Mouse (Mus musculus) embryonic facial prominence, embryonic 11.5 days (tissue): ENCODE measurements around the gene Tmem163. TPM values are rescaled to one million over a fixed set of nuclear protein-coding genes. Genes with fewer than 3 reads are reported as not detected.
A peak's percentile ranks its signal among the peaks of the same experiment; 100 is the strongest.

Experiments
- ATAC-seq: fragments of 200-750 bp; cut with Nextera tagmentation; replicated peaks from 2 replicates; pipeline ENCODE4 v1.8.0; 2017; ENCODE audit warnings: low read depth; ENCODE audit not compliant: insufficient number of reproducible peaks, low FRiP score, low TSS enrichment
- DNase-seq: peaks from one replicate; pipeline ENCODE4 v3.0.0-alpha.2; 2015; ENCODE audit warnings: low spot score
- H3K27ac ChIP-seq: fragments of 300-500 bp; sonication (generic); replicated peaks from 2 replicates; pipeline ENCODE4 v1.5.1; 2014; ENCODE audit warnings: mild to moderate bottlenecking, low read depth, low read length, control low read depth
- H3K27me3 ChIP-seq: fragments of 300-500 bp; sonication (generic); 2 replicates; pipeline ENCODE4 v1.6.1; 2014; ENCODE audit warnings: mild to moderate bottlenecking, low read length, moderate library complexity, mixed read lengths; ENCODE audit not compliant: control insufficient read depth, insufficient read depth
- H3K36me3 ChIP-seq: fragments of 300-500 bp; sonication (generic); replicated peaks from 2 replicates; pipeline ENCODE4 v1.6.1; 2014; ENCODE audit warnings: low read depth, mild to moderate bottlenecking, low read length, moderate library complexity, mixed read lengths; ENCODE audit not compliant: control insufficient read depth, insufficient read depth
- H3K4me1 ChIP-seq: fragments of 300-500 bp; sonication (generic); 2 replicates; pipeline ENCODE4 v1.6.1; 2014; ENCODE audit warnings: low read length, mixed read lengths; ENCODE audit not compliant: control insufficient read depth, insufficient read depth
- H3K4me2 ChIP-seq: fragments of 300-500 bp; sonication (generic); 2 replicates; pipeline ENCODE4 v1.6.1; 2014; ENCODE audit warnings: low read depth, mild to moderate bottlenecking, control low read depth, low read length, moderate library complexity
- H3K4me3 ChIP-seq: fragments of 300-500 bp; sonication (generic); 2 replicates; pipeline ENCODE4 v1.5.1; 2014; ENCODE audit warnings: low read depth, low read length, control low read depth
- H3K9ac ChIP-seq: fragments of 300-500 bp; sonication (generic); replicated peaks from 2 replicates; pipeline ENCODE4 v1.6.1; 2014; ENCODE audit warnings: mild to moderate bottlenecking, control low read depth, low read length
- H3K9me3 ChIP-seq: fragments of 300-500 bp; sonication (generic); replicated peaks from 2 replicates; pipeline ENCODE4 v1.6.1; 2016; ENCODE audit warnings: mild to moderate bottlenecking, low read length, inconsistent platforms, mixed read lengths; ENCODE audit not compliant: control insufficient read depth
- WGBS: fragments of 180-500 bp; shearing (Covaris S2); extraction: QIAGEN DNeasy Blood & Tissue Kit; methylation state at CpG from one replicate; pipeline ENCODE4 v1.1.7; 2014; 5-methylcytosine and 5-hydroxymethylcytosine counted together
- polyA plus RNA-seq: library from polyadenylated mRNA; unstranded; fragments of >200 nt; fragmentation: Nextera tagmentation; extraction: Ambion mirVana; gene quantifications from 2 replicates; pipeline ENCODE4 v1.2.1, GENCODE M21; 2014

Gene Tmem163
- polyA plus RNA-seq, 1 experiment from 2014 or later = 9.5 TPM

DNA sequence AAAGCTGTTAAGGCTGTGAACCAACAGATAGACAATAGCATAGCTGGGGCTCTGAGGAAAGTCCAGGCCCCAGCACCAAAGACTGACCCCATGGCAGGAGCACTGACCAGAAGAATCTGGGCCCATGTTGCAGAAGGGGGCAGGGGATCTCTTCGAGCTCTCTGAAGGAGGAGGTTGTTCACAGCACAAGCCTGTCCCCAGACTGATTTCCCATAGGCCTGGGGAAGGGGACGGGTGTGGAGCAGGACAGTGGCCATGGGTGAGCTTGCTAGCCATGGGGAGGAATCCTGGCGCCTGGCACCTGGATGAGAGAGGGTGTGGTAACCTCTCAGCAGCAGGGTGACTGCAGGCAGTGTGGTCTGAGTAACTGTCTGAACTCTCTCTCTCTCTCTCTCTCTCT is 103.2 kb downstream of the Tmem163 start:
- Histone ChIP-seq H3K27me3 (no peaks in the 10 kb centered on the region), H3K9ac (no peak overlapping the region), H3K9me3 (no peaks in the 10 kb centered on the region), H3K4me3 (no peak overlapping the region), H3K4me2 (no peak overlapping the region), H3K27ac (no peak overlapping the region), H3K36me3 (no peaks in the 10 kb centered on the region), H3K4me1 (no peaks in the 10 kb centered on the region)
- 30% methylated on average over 3 of the region's 3 CpGs for WGBS
- no peak for DNase-seq
- peak; percentile 53; the same call in 1 of the 2 replicates for ATAC-seq

DNA sequence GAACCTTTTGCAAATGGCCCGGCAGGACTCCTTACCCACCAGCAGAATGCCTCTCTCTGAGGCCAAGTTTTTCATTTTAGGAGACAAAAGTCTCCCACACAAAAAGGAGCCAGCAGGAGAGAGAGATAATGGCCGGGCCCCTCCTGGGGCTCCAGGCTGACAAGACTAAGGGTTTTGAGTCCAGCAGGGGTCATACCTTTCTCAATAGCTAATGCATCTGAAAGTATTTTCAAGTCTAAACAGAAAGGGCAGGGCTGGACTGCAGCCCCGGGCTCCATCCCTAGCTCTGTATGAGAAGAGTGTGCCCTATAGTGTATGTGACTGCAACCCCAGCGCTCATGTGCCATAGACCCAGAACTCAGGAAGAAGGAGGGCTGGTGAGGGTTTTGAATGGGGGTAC is 103.7 kb downstream of the Tmem163 start:
- no peak overlapping the region for H3K4me2 ChIP-seq
- ATAC-seq (no peak; the same call in 1 of the 2 replicates), DNase-seq (peak; percentile 26)
- H3K27me3 ChIP-seq = no peaks in the 10 kb centered on the region
- no peaks in the 10 kb centered on the region for H3K9me3 ChIP-seq
- no peak overlapping the region for H3K27ac ChIP-seq
- H3K4me1 ChIP-seq = no peaks in the 10 kb centered on the region
- no peak overlapping the region for H3K9ac ChIP-seq
- H3K4me3 ChIP-seq = no peak overlapping the region
- H3K36me3 ChIP-seq = no peaks in the 10 kb centered on the region
- WGBS = 11% methylated on average over 4 of the region's 4 CpGs

- H3K9me3 ChIP-seq = no peaks in the 10 kb centered on the region
- no peak overlapping the region for H3K4me3 ChIP-seq
- DNase-seq = no peak
- 77% methylated on average over 3 of the region's 3 CpGs for WGBS
- H3K4me2 ChIP-seq = no peak overlapping the region
- ATAC-seq = no peak
- no peaks in the 10 kb centered on the region for H3K4me1 ChIP-seq
- no peaks in the 10 kb centered on the region for H3K27me3 ChIP-seq
- no peak overlapping the region for H3K27ac ChIP-seq
- no peaks in the 10 kb centered on the region for H3K36me3 ChIP-seq
- no peak overlapping the region for H3K9ac ChIP-seq
Measured at GRCm38 (mm10) chr1:127573186-127573585, 106.2 kb downstream of the Tmem163 start.

DNA sequence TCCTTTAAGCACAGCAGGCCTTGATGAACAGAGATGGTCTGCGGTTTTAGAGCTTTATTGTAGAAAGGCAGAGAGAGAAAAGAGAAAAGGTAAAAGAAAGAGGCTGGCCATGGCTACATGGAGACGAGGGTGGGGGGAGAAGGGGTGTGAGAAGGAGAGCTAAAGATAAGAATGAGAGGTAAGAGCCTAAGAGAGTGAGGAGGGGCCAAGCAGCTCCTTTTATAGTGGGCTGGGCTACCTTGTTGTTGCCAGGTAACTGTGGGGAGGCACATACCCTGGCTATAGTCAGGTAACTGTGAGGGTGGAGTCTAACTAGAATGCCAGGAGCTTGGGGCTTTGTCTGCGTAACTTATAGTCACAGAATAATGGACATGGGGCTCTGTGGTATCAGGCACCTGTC is 110.7 kb downstream of the Tmem163 start:
- H3K27me3 ChIP-seq = no peaks in the 10 kb centered on the region
- DNase-seq (no peak), ATAC-seq (no peak)
- no peak overlapping the region for H3K27ac ChIP-seq
- no peaks in the 10 kb centered on the region for H3K9me3 ChIP-seq
- no peaks in the 10 kb centered on the region for H3K4me1 ChIP-seq
- H3K4me3 ChIP-seq = no peak overlapping the region
- no peak overlapping the region for H3K9ac ChIP-seq
- H3K36me3 ChIP-seq = no peaks in the 10 kb centered on the region
- 72% methylated on average over 3 of the region's 3 CpGs for WGBS
- no peak overlapping the region for H3K4me2 ChIP-seq

- DNase-seq (no peak), ATAC-seq (no peak)
- Histone ChIP-seq H3K36me3 (no peaks in the 10 kb centered on the region), H3K27ac (no peak overlapping the region), H3K9ac (no peak overlapping the region), H3K4me2 (no peak overlapping the region), H3K27me3 (no peaks in the 10 kb centered on the region), H3K4me3 (no peak overlapping the region), H3K9me3 (no peaks in the 10 kb centered on the region; the same call in 1 of the 2 replicates), H3K4me1 (no peaks in the 10 kb centered on the region)
- 50% methylated on average over 2 of the region's 2 CpGs for WGBS
Measured at GRCm38 (mm10) chr1:127556486-127556845, 122.9 kb downstream of the Tmem163 start.

- no peak overlapping the region for H3K4me3 ChIP-seq
- peak; percentile 73; the same call in 1 of the 2 replicates for ATAC-seq
Measured at GRCm38 (mm10) chr1:127555822-127556485, 123.4 kb downstream of the Tmem163 start.

GRCm38 (mm10) chr1:127548078-127548477 is 131.3 kb downstream of the Tmem163 start:
- Histone ChIP-seq H3K4me2 (no peak overlapping the region), H3K36me3 (no peaks in the 10 kb centered on the region), H3K4me3 (no peak overlapping the region), H3K9me3 (no peaks in the 10 kb centered on the region), H3K4me1 (no peaks in the 10 kb centered on the region), H3K27me3 (no peaks in the 10 kb centered on the region), H3K27ac (no peak overlapping the region), H3K9ac (no peak overlapping the region)
- DNase-seq = no peak
- 75% methylated on average over 4 of the region's 4 CpGs for WGBS
- ATAC-seq = no peak

More at GRCm38 (mm10) chr1:127555822-127556485, 123.4 kb downstream of the Tmem163 start:
- Histone ChIP-seq H3K36me3 (no peaks in the 10 kb centered on the region), H3K9ac (no peak overlapping the region), H3K27me3 (no peaks in the 10 kb centered on the region), H3K4me1 (no peaks in the 10 kb centered on the region), H3K9me3 (no peaks in the 10 kb centered on the region; the same call in 1 of the 2 replicates), H3K4me2 (no peak overlapping the region), H3K27ac (no peak overlapping the region)
- peak; percentile 43 for DNase-seq
- 59% methylated on average over 6 of the region's 6 CpGs for WGBS

DNA sequence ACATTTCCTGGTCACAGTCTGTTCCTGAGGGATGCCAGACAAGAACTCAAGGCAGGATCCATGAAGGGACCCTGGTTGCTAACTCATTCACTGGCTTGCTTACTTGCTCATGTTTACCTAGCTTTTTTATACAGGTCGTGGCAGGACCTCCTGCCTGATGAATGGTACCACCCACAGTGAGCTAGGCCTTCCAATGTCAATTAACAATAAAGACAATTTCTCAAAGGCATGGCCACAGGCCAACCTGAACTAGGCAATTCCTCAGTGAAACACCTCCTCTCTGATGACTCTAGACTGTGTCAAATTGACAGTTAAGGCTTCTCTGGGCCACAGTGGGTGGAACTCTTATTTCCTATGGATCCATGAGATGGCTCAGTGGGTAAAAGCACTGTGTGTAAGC is 136.6 kb downstream of the Tmem163 start:
- no peaks in the 10 kb centered on the region for H3K4me1 ChIP-seq
- ATAC-seq = no peak
- no peaks in the 10 kb centered on the region for H3K27me3 ChIP-seq
- WGBS = 29% methylated on average over 1 of the region's 1 CpGs
- no peaks in the 10 kb centered on the region for H3K9me3 ChIP-seq
- no peak overlapping the region for H3K9ac ChIP-seq
- no peaks in the 10 kb centered on the region for H3K36me3 ChIP-seq
- no peak overlapping the region for H3K4me2 ChIP-seq
- no peak for DNase-seq
- no peak overlapping the region for H3K27ac ChIP-seq
- H3K4me3 ChIP-seq = no peak overlapping the region
